Mouse (Mus musculus) lung, embryonic 14.5 days (tissue): ENCODE data around the gene Srsf10. TPM values are rescaled to one million over a fixed set of nuclear protein-coding genes. Genes with fewer than 3 reads are reported as not detected.

Experiments
- ATAC-seq: fragments of 200-750 bp; cut with Nextera tagmentation; 2 replicates; pipeline ENCODE4 v1.8.0; 2017; ENCODE audit warnings: mild to moderate bottlenecking, moderate TSS enrichment, moderate library complexity; ENCODE audit not compliant: insufficient read depth
- DNase-seq: peaks from one replicate; pipeline ENCODE4 v3.0.0-alpha.2; 2015
- H3K27ac ChIP-seq: fragments of 300-500 bp; sonication (generic); 2 replicates; pipeline ENCODE4 v1.5.1; 2014; ENCODE audit warnings: low read depth, mild to moderate bottlenecking, moderate library complexity
- H3K27me3 ChIP-seq: fragments of 300-500 bp; sonication (generic); 2 replicates; pipeline ENCODE4 v1.6.1; 2014; ENCODE audit warnings: low read length, control low read depth; ENCODE audit not compliant: insufficient read depth
- H3K36me3 ChIP-seq: fragments of 300-500 bp; sonication (generic); 2 replicates; pipeline ENCODE4 v1.6.1; 2014; ENCODE audit warnings: control low read depth; ENCODE audit not compliant: insufficient read depth
- H3K4me1 ChIP-seq: fragments of 300-500 bp; sonication (generic); 2 replicates; pipeline ENCODE4 v1.6.1; 2014; ENCODE audit warnings: antibody characterized with exemption, control low read depth; ENCODE audit not compliant: insufficient read depth
- H3K4me2 ChIP-seq: fragments of 300-500 bp; sonication (generic); 2 replicates; pipeline ENCODE4 v1.6.1; 2014; ENCODE audit warnings: mild to moderate bottlenecking
- H3K4me3 ChIP-seq: fragments of 300-500 bp; sonication (generic); 2 replicates; pipeline ENCODE4 v1.5.1; 2014; ENCODE audit warnings: low read depth, low read length
- H3K9ac ChIP-seq: fragments of 300-500 bp; sonication (generic); 2 replicates; pipeline ENCODE4 v1.6.1; 2014
- H3K9me3 ChIP-seq: fragments of 300-500 bp; sonication (generic); 2 replicates; pipeline ENCODE4 v1.6.1; 2016; ENCODE audit warnings: low read depth, low read length, control low read depth
- CTCF ChIP-seq: IDR thresholded peaks from 2 replicates; pipeline ENCODE4 v1.5.1; 2016; ENCODE audit warnings: antibody characterized with exemption, low read depth
- WGBS: fragments of 180-500 bp; shearing (Covaris S2); extraction: QIAGEN DNeasy Blood & Tissue Kit; methylation state at CpG from one replicate; pipeline ENCODE4 v1.1.7; 2014; 5-methylcytosine and 5-hydroxymethylcytosine counted together
- polyA plus RNA-seq: library from polyadenylated mRNA; unstranded; fragments of >200 nt; fragmentation: Nextera tagmentation; extraction: Ambion mirVana; gene quantifications from 2 replicates; pipeline ENCODE4 v1.2.1, GENCODE M21; 2014

The Srsf10 gene
- polyA plus RNA-seq, 1 experiment from 2014 or later, result 322 TPM

DNA sequence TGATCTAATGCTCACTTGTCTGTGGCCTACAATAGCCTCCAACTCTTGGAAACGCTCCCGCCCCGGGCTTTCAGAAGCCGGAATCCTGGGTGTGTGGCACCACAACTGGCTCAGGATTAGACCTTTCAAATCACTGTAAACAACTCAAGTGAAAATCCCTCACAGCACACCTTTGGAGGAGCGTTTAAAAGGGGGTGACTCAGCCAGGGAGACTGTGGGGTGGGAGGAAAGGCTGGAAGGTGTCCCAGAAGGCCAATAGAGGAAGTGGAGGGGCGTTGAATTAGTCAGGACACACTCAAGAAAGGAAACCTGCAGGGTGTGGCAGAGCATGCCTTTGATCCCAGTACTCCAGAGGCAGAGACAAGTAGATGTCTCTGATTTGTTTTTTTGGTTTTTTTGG lies 11.1 kb upstream of the Srsf10 start:
- no peaks in the 10 kb centered on the region for H3K4me1 ChIP-seq
- no peaks in the 10 kb centered on the region for H3K36me3 ChIP-seq
- no peak overlapping the region for H3K9ac ChIP-seq
- WGBS, result 68% methylated on average over 6 of the region's 6 CpGs
- no peaks in the 10 kb centered on the region for H3K27me3 ChIP-seq
- DNase-seq (no peak), ATAC-seq (no peak)
- H3K4me2 ChIP-seq, result no peak overlapping the region
- no peak overlapping the region for H3K27ac ChIP-seq
- no peak for TF ChIP-seq CTCF
- H3K9me3 ChIP-seq, result no peaks in the 10 kb centered on the region
- no peak overlapping the region for H3K4me3 ChIP-seq

DNA sequence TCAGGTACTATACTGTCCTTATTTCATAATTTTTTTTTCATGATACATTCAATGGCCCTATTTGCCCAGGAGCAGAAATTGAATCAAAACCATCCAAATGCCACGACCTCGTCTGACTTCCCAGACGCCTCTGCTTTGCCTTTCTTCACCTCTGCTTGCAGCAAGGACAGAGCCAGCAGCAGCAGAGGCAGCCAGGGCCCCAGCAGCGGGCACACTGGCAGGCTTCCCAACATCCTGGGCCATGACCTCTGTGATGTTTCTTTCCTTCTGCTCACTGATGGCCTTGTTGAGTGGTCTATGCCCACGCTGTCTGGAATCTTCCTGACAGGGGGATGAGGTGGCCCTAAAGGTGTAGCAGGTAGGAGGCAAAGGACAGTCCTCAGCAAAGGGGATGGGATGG lies 8.0 kb upstream of the Srsf10 start:
- Histone ChIP-seq H3K4me2 (no peak overlapping the region), H3K9me3 (no peaks in the 10 kb centered on the region), H3K4me1 (no peaks in the 10 kb centered on the region; the same call in 1 of the 2 replicates), H3K4me3 (no peak overlapping the region), H3K27me3 (no peaks in the 10 kb centered on the region), H3K9ac (no peak overlapping the region), H3K27ac (no peak overlapping the region), H3K36me3 (no peaks in the 10 kb centered on the region)
- TF ChIP-seq CTCF, result no peak
- DNase-seq (no peak), ATAC-seq (no peak)
- WGBS, result 40% methylated on average over 5 of the region's 5 CpGs

DNA sequence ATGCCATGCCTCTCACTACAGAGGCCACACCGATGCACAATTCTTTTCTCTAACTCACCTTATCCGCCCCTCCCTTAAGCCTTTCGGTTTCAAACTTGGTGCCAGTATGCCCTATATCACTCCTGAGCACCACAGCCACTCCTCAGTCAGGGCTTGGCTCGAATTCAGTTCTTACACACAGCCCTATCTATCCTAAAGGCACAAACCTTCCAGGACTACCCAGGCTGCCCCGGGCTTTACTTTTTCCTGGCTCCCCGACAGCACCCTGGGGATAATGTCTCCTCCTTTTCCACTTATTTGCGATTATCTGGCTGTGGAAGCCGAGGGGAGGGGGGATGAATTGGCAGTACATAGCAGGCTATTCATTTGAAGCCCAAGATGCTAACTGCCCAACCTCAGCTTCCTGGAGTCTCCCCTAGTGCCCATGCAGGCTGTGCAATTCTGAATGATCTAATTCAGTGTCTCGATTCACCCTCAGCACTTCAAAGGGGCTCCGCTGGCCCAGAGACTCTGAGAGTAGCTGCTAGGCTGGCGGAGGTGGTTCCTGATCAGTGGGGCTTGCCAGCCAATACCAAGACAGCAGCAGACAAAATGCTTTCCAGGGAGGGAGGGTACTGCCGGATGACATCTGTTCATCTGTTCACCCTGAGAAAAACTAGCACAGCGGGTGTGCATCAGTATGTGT lies 5.0 kb upstream of the Srsf10 start:
- Histone ChIP-seq H3K4me3 (no peak overlapping the region), H3K27me3 (no peaks in the 10 kb centered on the region), H3K9ac (no peak overlapping the region), H3K9me3 (no peaks in the 10 kb centered on the region), H3K36me3 (no peaks in the 10 kb centered on the region), H3K4me2 (no peak overlapping the region), H3K4me1 (no peaks in the 10 kb centered on the region; the same call in 1 of the 2 replicates), H3K27ac (no peak overlapping the region)
- whole genome bisulfite sequencing, result 39% methylated on average over 13 of the region's 13 CpGs
- TF ChIP-seq CTCF, result no peak
- DNase-seq, result no peak
- no peak for ATAC-seq

DNA sequence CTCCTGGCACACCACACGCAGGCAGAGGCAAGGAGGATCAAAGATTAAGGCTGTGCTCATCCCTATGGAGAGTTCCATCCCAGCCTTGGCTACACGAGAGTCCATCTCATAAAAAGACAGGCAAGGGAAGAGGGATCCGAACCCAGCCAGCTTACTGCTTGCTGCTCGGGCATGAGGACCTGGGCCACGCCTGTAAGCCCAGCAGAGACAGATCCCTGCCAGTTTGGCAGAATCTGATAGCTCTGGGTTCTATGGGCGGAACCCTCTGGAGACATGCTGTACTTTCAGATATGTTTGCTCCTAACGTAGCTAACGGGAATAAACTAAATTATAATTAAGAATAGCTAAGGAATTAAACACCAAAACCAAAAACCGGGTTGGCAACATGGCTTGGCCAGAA lies 3.6 kb upstream of the Srsf10 start:
- no peak overlapping the region for H3K27ac ChIP-seq
- no peaks in the 10 kb centered on the region for H3K9me3 ChIP-seq
- H3K4me2 ChIP-seq, result no peak overlapping the region
- ATAC-seq, result no peak
- H3K36me3 ChIP-seq, result no peaks in the 10 kb centered on the region
- H3K4me1 ChIP-seq, result no peaks in the 10 kb centered on the region; the same call in 1 of the 2 replicates
- no peak overlapping the region for H3K4me3 ChIP-seq
- H3K9ac ChIP-seq, result no peak overlapping the region
- TF ChIP-seq CTCF, result no peak
- WGBS, result 81% methylated on average over 9 of the region's 9 CpGs
- H3K27me3 ChIP-seq, result no peaks in the 10 kb centered on the region
- no peak for DNase-seq

DNA sequence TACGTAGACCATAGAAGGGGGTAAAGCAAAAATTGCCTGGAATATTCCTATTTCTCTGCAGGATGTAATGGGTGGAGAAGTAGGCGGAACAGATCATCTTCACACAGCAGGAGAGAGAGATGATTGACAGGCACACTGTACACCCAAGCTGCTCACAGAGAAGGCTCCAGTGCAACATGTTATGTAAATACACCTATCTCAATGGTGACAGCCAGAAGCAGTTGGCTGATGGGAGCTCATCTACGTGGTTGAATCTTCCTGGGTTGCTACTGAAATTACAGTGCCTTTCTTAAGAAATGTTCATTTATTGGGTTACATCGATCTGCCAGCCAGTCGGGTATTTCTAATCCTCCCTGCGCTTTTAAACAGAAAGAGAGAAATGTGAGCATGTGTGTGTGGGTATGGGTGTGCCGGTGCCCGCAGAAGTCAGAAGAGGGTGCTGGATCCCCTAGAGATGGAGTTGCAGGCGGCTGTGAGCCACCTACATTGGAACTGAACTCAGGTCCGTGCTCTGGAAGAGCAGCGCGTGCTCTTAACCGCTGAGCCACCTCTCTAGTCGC lies 1.5 kb upstream of the Srsf10 start:
- DNase-seq (no peak), ATAC-seq (no peak)
- 87% methylated on average over 14 of the region's 14 CpGs for WGBS
- Histone ChIP-seq H3K4me3 (no peak overlapping the region), H3K27ac (no peak overlapping the region), H3K9ac (no peak overlapping the region), H3K9me3 (no peaks in the 10 kb centered on the region), H3K4me1 (peaks cover 9% of the 10 kb centered on the region), H3K27me3 (no peaks in the 10 kb centered on the region), H3K4me2 (peak overlapping the region; percentile 91; the same call in 1 of the 2 replicates), H3K36me3 (peaks cover 5% of the 10 kb centered on the region; the same call in 1 of the 2 replicates)
- TF ChIP-seq CTCF, result no peak

DNA sequence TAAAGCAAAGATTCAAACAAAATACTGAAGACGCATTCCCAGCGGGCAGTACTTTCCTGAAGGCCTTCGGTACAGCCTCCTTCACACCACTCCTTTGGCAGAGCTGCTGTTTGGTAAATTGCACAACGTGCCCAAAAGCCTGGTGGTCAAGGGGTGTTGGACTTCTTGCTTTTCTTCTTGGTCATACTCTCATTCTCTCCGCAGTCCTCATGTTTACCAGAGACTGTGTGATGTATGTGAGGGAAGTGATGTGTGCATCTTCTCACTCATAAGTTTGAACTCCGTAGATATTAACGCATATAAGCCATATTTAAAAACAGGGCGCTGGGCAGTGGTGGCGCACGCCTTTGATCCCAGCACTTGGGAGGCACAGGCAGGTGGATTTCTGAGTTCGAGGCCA lies 917 bp upstream of the Srsf10 start:
- ATAC-seq, result no peak
- Histone ChIP-seq H3K4me3 (peak overlapping the region; percentile 91; the same call in 1 of the 2 replicates), H3K27me3 (no peaks in the 10 kb centered on the region), H3K9me3 (no peaks in the 10 kb centered on the region), H3K4me1 (peaks cover 15% of the 10 kb centered on the region), H3K36me3 (peaks cover 11% of the 10 kb centered on the region), H3K27ac (peak overlapping the region; percentile 100), H3K4me2 (peak overlapping the region; percentile 91), H3K9ac (peak overlapping the region; percentile 98)
- TF ChIP-seq CTCF, result no peak
- 67% methylated on average over 11 of the region's 11 CpGs for WGBS
- no peak for DNase-seq

DNA sequence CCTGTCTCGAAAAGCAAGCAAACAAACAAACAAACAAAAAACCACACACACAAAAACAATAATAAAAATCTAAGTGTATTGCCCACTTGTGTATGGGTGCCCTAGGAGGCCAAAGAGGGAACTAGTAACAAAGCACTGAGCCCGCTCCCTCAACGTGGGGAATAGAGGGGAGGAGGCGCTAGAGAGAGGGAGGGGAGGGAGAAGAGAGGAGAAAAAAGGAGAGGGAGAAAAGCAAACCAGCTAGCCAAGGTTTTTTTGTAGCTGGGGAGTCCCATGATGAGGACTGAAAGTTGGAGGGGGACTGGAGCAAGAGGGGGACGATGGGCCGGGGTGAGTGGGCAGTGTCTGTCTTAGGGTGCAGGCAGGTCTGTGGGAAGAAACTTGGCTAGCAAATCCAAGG lies 467 bp upstream of the Srsf10 start:
- DNase-seq (peak; percentile 74), ATAC-seq (peak; percentile 18)
- Histone ChIP-seq H3K27ac (peak overlapping the region; percentile 100), H3K4me1 (peaks cover 15% of the 10 kb centered on the region), H3K36me3 (peaks cover 15% of the 10 kb centered on the region), H3K27me3 (no peaks in the 10 kb centered on the region), H3K4me3 (peak overlapping the region; percentile 91), H3K9me3 (no peaks in the 10 kb centered on the region), H3K4me2 (peak overlapping the region; percentile 91), H3K9ac (peak overlapping the region; percentile 98)
- peak; percentile 25; the same call in 1 of the 2 replicates for TF ChIP-seq CTCF
- 4% methylated on average over 6 of the region's 6 CpGs for WGBS
